In the genomic region with DNA sequence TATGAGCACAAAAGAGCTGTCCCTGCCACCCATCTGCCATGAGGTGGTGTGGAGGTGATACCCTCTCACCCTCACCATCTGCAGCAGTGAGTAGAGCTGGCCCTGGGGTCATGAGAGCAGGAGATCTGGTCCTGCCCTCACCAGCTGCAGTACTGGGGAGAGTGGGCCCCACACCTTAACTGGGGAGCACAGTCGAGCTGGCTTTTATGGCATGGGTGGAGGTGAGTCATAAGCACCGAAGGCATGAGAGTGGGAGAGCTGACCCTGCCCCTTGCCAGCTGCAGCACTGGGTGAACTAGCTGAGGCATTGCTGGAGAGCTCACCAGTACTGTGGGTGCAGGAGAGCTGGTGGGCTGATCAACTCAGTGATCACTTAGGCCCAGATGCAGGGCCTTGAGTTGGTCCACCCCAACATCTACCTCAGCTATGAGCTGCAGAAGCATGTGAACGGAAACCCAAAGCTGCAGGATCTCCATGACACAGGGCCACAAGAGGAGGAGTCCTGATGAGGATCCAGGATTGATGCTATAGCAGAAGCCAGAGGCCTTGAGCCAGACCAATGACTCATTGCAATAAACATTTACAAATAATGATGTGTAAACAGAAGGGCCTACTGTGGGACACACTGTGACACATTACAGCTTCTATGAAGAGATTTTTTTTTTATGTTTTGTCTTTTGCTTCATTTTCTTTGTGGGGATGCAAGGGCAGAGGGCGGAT, we compare ENCODE assay signal across 18 mouse cellular contexts. TPM values are rescaled to one million over a fixed set of nuclear protein-coding genes. Genes with fewer than 3 reads are reported as not detected.
A peak's percentile ranks its signal among the peaks of the same experiment; 100 is the strongest.
DNase-seq lines count a peak whose midpoint lies in the region; ATAC-seq lines count a peak whose summit lies in the region.
"Had no signal": no experiment of that assay in that cellular context is flagged by ENCODE, and none has a peak within 500 bp of the region (broad histone marks: within the 10 kb centered on the region; RNA-seq: fewer than 3 reads in every experiment).

No protein-coding gene starts in this region.

- intact Hi-C loops in heart, postnatal 14 days (cut with DNase I): no loop called here

- H3K4me1 ChIP-seq in lung, embryonic 16.5 days (replicated peaks; ENCODE audit: control insufficient read depth, insufficient read depth, low read length): no peaks in the 10 kb centered on the region
- H3K4me1 ChIP-seq: embryonic facial prominence, embryonic 15.5 days; forebrain, embryonic 13.5 days; limb, embryonic 10.5 days; liver, embryonic 12.5 days; midbrain, embryonic 10.5 days; neural tube, embryonic 15.5 days had no signal

- H3K9ac ChIP-seq in lung, embryonic 16.5 days (ENCODE audit: low read length): no peak overlapping the region
- H3K9ac ChIP-seq: embryonic facial prominence, embryonic 15.5 days; forebrain, embryonic 13.5 days; liver, embryonic 12.5 days; neural tube, embryonic 15.5 days had no signal

- DNase-seq in adrenal gland, postnatal 14 days: peak; percentile 13
- DNase-seq in adrenal gland, postnatal 4 days (ENCODE audit: low spot score in 2 of 2): no peak
- no peak for DNase-seq in lung, postnatal 14 days
- DNase-seq in adrenal gland, postnatal 36 days: peak; percentile 12 to 21
- DNase-seq in lung, postnatal 10 days: peak; percentile 45
- DNase-seq in layer of hippocampus, postnatal 36 days: no peak
- no peak for DNase-seq in heart, postnatal 14 days
- DNase-seq: B cell, adult 2 months; cerebellum, adult 18-20 months; kidney, adult 18-20 months; thymus, postnatal 4 days had no signal

- no peaks in the 10 kb centered on the region for H3K9me3 ChIP-seq in lung, embryonic 16.5 days (ENCODE audit: control insufficient read depth, low read length)
- H3K9me3 ChIP-seq: embryonic facial prominence, embryonic 15.5 days; forebrain, embryonic 13.5 days; limb, embryonic 10.5 days; liver, embryonic 12.5 days; midbrain, embryonic 10.5 days; neural tube, embryonic 15.5 days had no signal

- H3K27me3 ChIP-seq in lung, embryonic 16.5 days (ENCODE audit: control insufficient read depth, insufficient read depth, low read depth, low read length): no peaks in the 10 kb centered on the region
- H3K27me3 ChIP-seq: embryonic facial prominence, embryonic 15.5 days; forebrain, embryonic 13.5 days; liver, embryonic 12.5 days; neural tube, embryonic 15.5 days had no signal

- peak; percentile 80 for ATAC-seq in lung, embryonic 16.5 days (ENCODE audit: low read depth)
- ATAC-seq: forebrain, embryonic 13.5 days; liver, embryonic 12.5 days had no signal

- H3K4me2 ChIP-seq in lung, embryonic 16.5 days (ENCODE audit: low read depth, low read length): no peak overlapping the region
- H3K4me2 ChIP-seq: embryonic facial prominence, embryonic 15.5 days; forebrain, embryonic 13.5 days; liver, embryonic 12.5 days; neural tube, embryonic 15.5 days had no signal

- no peak overlapping the region for H3K27ac ChIP-seq in lung, embryonic 16.5 days (ENCODE audit: low read length)
- H3K27ac ChIP-seq: embryonic facial prominence, embryonic 15.5 days; forebrain, embryonic 13.5 days; limb, embryonic 10.5 days; liver, embryonic 12.5 days; midbrain, embryonic 10.5 days; neural tube, embryonic 15.5 days had no signal

- peaks cover 17% of the 10 kb centered on the region for H3K36me3 ChIP-seq in lung, embryonic 16.5 days (ENCODE audit: control insufficient read depth, insufficient read depth, low read length)

- H3K4me3 ChIP-seq in lung, embryonic 16.5 days (ENCODE audit: low read length): no peak overlapping the region
- H3K4me3 ChIP-seq: embryonic facial prominence, embryonic 15.5 days; forebrain, embryonic 13.5 days; limb, embryonic 10.5 days; liver, embryonic 12.5 days; midbrain, embryonic 10.5 days; neural tube, embryonic 15.5 days had no signal

- 64% methylated on average over 4 of the region's 4 CpGs for WGBS in lung, embryonic 16.5 days

RNA-seq across cellular contexts. Expression of a gene that starts 12.5 kb away (rescaled TPM):
- total RNA-seq in adrenal gland, postnatal 14 days (2021): 34.1 and 36.4 TPM in 2 replicates
- 10 to 100 TPM; 34.3 to 39.5 TPM for total RNA-seq in adrenal gland, postnatal 4 days (2021)
- polyA plus RNA-seq in lung, embryonic 16.5 days (2015; fragmentation: Nextera tagmentation; extraction: Ambion mirVana): 22.4 and 23.1 TPM in 2 replicates
- total RNA-seq in adrenal gland, postnatal 36 days (2021): 10 to 100 TPM; 43.4 to 48.1 TPM
- 10 to 100 TPM; 47.7 to 48.0 TPM for total RNA-seq in layer of hippocampus, postnatal 36 days (2021)
- total RNA-seq in heart, postnatal 14 days (2021): 10 to 100 TPM; 21.4 to 23.7 TPM

Comparison
In these comparisons a context has a peak if more than half of its experiments do, and no peak if none do; other contexts are left out.
1. DNase-seq: peak in adrenal gland, postnatal 14 days (single experiment), adrenal gland, postnatal 36 days (2 of 2) and lung, postnatal 10 days (single experiment); none in adrenal gland, postnatal 4 days (0 of 2), lung, postnatal 14 days (single experiment), layer of hippocampus, postnatal 36 days (0 of 2) and heart, postnatal 14 days (0 of 2).